Mouse (Mus musculus) urinary bladder, adult 18-20 months (tissue): ENCODE results near the gene Fam184b.
A peak's percentile ranks its signal among the peaks of the same experiment; 100 is the strongest.
"Not testable (repeated sequence)": the region's sequence is repeated elsewhere in the genome, so short reads cannot be mapped to it uniquely, and the experiment has no call there.

Experiments used
- DNase-seq, 2 experiments: peaks; one replicate each; pipeline ENCODE4 v3.0.0; 2022; ENCODE audit warnings: low spot score in 2 of 2, mixed read lengths in 2 of 2

Fam184b gene

GRCm38 (mm10) chr5:45638806-45639714, at the start of gene Fam184b:
TSS of gene Fam184b (minus strand) at chr5:45639614.
- peak in 1 of 2 experiments; percentile 13 for DNase-seq

DNA sequence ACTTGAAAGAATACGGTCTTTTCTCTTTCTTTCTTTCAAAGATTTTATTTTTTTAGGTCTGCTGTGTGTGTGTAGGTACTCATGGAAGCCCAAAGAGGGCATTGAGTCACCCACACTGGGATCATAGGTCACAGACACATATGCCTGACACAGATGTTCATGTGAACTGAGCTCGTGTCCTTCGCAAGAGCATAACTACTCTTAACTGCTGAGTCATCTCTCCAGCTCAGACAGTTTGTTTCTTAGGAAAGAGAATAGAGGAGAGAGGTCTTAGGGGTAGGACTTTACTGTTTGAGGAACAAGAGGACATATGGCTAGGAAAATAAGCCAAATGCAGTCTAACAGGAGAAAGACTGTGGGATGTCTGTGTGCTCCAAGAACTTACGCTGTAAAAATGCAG, 49.7 kb upstream of the Fam184b start:
- DNase-seq: no peak

DNA sequence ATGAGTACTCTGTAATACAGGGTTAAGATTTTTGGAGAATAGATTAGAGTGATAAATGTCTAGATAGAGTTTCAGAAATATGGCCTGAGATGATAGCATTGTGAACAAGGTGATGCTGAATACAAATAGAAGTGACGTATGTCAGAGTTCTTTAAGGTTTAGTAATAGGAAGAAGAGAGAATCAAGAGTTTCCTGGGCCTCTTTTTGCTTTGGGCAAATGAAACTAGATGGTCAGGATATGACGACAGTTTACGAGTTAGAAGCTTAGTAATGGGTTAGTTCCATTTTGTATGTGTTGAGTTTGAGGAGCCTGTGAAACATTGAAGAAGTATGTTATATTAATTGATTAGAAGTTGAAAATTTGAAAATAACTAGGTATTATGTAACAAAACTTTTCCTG, 46.8 kb upstream of the Fam184b start:
- no peak for DNase-seq

DNA sequence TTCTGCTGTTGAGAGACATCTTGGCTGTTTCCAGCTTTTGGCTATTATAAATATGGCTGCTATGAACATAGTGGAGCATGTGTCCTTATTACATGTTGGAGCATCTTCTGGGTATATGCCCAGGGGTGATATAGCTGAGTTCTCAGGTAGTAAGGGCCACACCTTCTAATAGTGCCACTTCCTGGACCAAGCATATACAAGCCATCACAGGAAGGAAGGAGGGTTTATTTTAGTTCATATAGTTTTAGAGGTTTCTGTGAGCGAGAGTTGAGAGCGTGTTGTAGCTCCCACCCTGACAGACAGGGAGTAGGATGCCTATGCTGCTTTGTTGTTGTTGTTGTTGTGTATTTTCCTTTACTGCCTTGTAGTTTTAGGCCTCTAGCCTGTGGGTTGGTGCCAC, 45.8 kb upstream of the Fam184b start:
- no peak for DNase-seq

DNA sequence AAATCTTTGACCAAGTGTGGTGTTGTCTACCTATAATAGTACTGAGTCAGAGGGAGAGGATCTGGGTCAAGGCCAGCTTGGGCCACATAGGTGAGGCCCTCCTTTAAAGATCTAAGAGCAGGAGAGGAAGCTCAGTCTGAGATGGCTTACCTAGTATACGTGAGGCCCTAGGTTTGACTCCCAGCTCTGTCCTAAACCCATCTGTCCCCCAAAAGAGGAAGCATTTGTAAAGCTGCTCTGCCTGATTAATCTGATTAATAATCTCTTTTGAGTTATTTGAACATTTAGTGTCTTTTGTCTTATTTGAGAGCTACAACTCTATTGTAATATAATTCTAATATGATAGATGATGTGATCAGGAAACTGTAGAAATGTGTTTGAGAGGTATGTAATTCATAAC, 44.0 kb upstream of the Fam184b start:
- DNase-seq: no peak

- no peak for DNase-seq
These were observed 40.5 kb upstream of the Fam184b start for GRCm38 (mm10) chr5:45679955-45680354.

- DNase-seq: no peak
These were observed 38.2 kb upstream of the Fam184b start for GRCm38 (mm10) chr5:45677639-45678038.

- no peak for DNase-seq
These were observed 35.6 kb upstream of the Fam184b start for GRCm38 (mm10) chr5:45675032-45675431.

- no peak for DNase-seq
These were observed 31.6 kb upstream of the Fam184b start for GRCm38 (mm10) chr5:45670894-45671494.

DNA sequence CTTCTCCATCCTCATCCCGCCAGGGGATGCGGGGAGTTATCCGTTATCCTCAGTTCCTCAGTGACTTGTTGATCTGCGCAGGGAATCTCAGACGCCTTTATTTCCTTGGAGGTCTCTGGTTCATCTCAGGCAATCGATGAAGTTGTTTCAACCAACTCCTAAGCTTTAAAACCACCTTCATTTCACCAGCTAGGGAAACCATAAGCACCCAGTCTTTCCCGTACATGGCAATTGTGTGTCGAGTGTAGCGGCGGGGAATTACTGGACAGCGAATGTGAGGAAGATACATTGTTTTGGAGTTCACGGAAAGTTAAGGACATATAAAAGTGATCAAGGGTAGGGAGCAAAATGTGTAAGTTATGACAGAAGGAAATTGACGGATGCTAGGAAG, 30.9 kb upstream of the Fam184b start:
- DNase-seq: no peak

GRCm38 (mm10) chr5:45669598-45670279, 30.3 kb upstream of the Fam184b start, which contains the start of gene Ncapg:
TSS of gene Ncapg (plus strand) at chr5:45669919.
- DNase-seq: peak; percentile 98 to 99

DNA sequence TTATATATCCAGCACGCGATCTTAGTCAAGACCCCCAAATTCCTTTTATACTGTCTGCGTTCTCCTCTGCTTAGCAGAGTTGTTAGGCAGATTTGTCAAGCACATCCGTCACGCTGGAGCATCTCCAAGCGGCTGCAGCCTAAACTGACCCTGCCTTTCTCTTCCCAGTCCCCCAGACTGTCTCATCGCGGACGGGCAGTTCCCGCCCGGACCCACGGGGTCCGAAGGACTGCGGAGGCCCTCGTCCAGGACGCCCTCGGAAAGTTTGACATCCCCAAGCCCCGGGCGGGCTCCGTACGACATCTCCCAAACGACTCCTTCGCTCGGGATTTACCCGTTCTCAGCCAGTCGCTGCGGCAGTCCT, 29.8 kb upstream of the Fam184b start:
- no peak for DNase-seq

DNA sequence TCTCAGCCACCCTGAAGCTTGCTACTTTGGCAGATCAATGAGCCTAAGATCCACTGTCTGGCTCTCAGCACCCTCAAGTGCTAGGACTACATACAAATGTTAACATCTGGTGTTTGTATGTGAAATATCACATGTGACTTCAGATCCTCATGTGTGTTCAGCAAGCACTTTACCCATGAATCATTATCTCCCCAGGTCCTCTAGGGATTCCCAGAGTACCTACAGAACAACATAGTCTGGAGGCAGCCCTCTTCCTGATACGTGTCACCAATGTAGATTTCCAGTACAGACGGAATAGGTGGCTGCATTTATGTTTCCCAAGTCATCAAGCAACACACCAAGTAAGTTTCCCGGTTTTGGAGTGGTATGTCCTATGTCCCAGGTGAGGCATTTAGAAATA, 29.4 kb upstream of the Fam184b start:
- DNase-seq: no peak

DNA sequence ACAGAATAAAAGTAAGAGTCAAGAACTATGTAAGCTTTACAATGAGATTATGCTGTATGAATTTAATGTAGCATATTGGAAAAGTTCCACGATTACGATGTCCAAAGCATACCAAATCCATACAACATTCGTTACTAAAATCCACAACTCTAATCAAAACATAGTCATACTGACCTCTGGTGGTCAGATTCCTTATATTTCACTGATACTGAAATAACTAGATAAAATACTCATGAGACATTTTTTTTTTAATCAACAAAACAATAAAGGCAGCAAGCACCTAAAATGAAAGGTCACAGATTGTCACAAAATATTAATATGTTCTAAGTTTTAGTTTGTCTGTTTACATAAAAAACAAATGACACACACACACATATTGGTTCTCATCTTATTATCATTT, 28.9 kb upstream of the Fam184b start:
- no peak for DNase-seq

GRCm38 (mm10) chr5:45658406-45658805, 19.0 kb upstream of the Fam184b start:
- not testable (repeated sequence) for DNase-seq

- DNase-seq: no peak
These were observed 11.8 kb upstream of the Fam184b start for GRCm38 (mm10) chr5:45651026-45651703.

- DNase-seq: no peak
These were observed 290 bp upstream of the Fam184b start for GRCm38 (mm10) chr5:45639715-45640092.

DNA sequence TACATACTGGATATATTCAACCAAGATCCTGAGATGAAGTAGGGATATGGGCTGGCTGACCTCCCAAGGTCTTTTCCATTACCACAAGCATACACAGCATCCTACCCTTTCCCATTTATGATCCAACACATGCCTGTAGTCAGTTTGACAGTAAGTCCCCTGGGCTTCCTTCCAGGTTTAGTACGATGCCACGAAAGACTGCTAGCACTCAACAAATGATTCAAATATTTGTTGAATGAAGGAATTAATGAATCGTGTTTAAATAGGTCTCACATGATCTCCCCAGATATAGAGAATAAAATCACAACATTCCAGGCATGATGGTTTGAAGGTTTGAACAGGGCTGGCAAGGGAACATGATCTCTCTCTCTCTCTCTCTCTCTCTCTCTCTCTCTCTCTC, 1.0 kb downstream of the Fam184b start:
- no peak for DNase-seq

DNA sequence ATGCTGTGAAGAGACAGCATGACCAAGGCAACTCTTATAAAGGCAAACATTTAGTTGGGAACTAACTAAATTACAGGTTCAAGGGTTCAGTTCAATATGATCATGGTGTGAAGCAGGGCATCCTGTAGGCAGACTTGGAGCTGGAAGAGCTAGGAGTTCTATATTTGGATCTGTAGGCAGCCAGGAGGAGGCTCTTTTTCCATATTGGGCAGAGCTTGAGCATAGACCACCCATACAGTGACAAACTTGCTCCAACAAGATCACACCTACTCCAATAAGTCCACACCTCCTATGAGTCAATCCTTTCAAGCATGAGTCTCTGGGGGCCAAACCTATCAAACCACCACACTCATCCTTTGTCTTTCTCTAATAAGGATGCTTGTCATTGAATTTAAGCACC, 9.9 kb downstream of the Fam184b start:
- no peak for DNase-seq

GRCm38 (mm10) chr5:45627771-45628170, 11.6 kb downstream of the Fam184b start:
- DNase-seq: no peak

DNA sequence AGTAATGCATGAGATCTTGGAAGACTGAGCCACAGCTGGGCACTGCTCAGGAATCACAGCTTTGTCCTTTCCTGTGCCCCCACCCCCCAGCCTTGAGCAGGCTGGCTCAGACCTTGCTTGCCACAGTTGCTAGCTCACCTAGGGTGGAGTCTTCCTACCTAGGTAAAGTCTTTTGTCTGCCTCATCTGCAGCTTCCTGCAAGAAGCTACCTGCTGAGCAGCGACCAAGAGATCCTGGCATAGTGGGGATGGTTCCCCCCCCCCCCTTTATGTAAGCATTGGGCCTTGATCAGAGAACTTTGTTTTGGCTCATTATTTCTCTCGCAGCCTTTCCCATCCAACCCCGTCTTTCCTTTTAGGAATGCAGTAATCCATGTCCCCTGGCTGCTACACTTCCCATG, 17.9 kb downstream of the Fam184b start:
- no peak for DNase-seq

- DNase-seq: no peak
These were observed 40.4 kb downstream of the Fam184b start for GRCm38 (mm10) chr5:45599056-45599455.
